In genomic region chr3:142168251-142168862, GRCm38 (mm10) we compare ENCODE assay signal across 8 mouse cellular contexts. TPM values are rescaled to one million over a fixed set of nuclear protein-coding genes. Genes with fewer than 3 reads are reported as not detected.
DNase-seq lines count a peak whose midpoint lies in the region; ATAC-seq lines count a peak whose summit lies in the region.

No protein-coding gene starts in this region.

- WGBS in kidney, embryonic 16.5 days, result 7% methylated on average over 9 of the region's 9 CpGs
- 11% methylated on average over 9 of the region's 9 CpGs for WGBS in hindbrain, embryonic 16.5 days
- 7% methylated on average over 9 of the region's 9 CpGs for WGBS in midbrain, embryonic 16.5 days

- peak overlapping the region; percentile 81 for H3K9ac ChIP-seq in kidney, embryonic 16.5 days (replicated peaks; ENCODE audit: low read length)
- H3K9ac ChIP-seq in hindbrain, embryonic 16.5 days (ENCODE audit: low read depth, low read length), result peak overlapping the region; percentile 75
- H3K9ac ChIP-seq in midbrain, embryonic 16.5 days (ENCODE audit: low read depth, low read length), result peak overlapping the region; percentile 72

- peak overlapping the region; percentile 92 for H3K4me2 ChIP-seq in kidney, embryonic 16.5 days (replicated peaks; ENCODE audit: low read depth, low read length)
- peak overlapping the region; percentile 99 for H3K4me2 ChIP-seq in hindbrain, embryonic 16.5 days (ENCODE audit: low read length)
- peak overlapping the region; percentile 99 for H3K4me2 ChIP-seq in midbrain, embryonic 16.5 days (ENCODE audit: low read length)

- ATAC-seq in kidney, embryonic 16.5 days (ENCODE audit: low FRiP score, low TSS enrichment), result peak; percentile 41
- peak; percentile 19 for ATAC-seq in hindbrain, embryonic 16.5 days
- ATAC-seq in midbrain, embryonic 16.5 days, result 0 out of 2 replicates have a peak, but pooled peaks have one; percentile 9

- H3K27me3 ChIP-seq in kidney, embryonic 16.5 days (ENCODE audit: insufficient read depth, low read length), result peaks cover 8% of the 10 kb centered on the region
- H3K27me3 ChIP-seq in hindbrain, embryonic 16.5 days (replicated peaks; ENCODE audit: control insufficient read depth, insufficient read depth, low read length), result peaks cover 4% of the 10 kb centered on the region
- no peaks in the 10 kb centered on the region; the same call in 1 of the 2 replicates for H3K27me3 ChIP-seq in midbrain, embryonic 16.5 days (ENCODE audit: control insufficient read depth, insufficient read depth, low read depth, low read length)

- peaks cover 16% of the 10 kb centered on the region for H3K4me1 ChIP-seq in kidney, embryonic 16.5 days (ENCODE audit: insufficient read depth, low read length)
- H3K4me1 ChIP-seq in hindbrain, embryonic 16.5 days (ENCODE audit: control insufficient read depth, insufficient read depth, low read depth, low read length), result peaks cover 4% of the 10 kb centered on the region
- peaks cover 9% of the 10 kb centered on the region for H3K4me1 ChIP-seq in midbrain, embryonic 16.5 days (ENCODE audit: control insufficient read depth, insufficient read depth, low read length)

- H3K27ac ChIP-seq in kidney, embryonic 16.5 days (ENCODE audit: low read length), result peak overlapping the region; percentile 73
- peak overlapping the region; percentile 39; the same call in 1 of the 2 replicates for H3K27ac ChIP-seq in hindbrain, embryonic 16.5 days (ENCODE audit: low read depth, low read length)
- no peak overlapping the region for H3K27ac ChIP-seq in midbrain, embryonic 16.5 days (ENCODE audit: low read length)

- no peak for DNase-seq in kidney, postnatal 10 days
- DNase-seq in embryo, embryonic 11 days, result peak; percentile 40
- DNase-seq in cerebellum, adult 11-12 months, result no peak
- no peak for DNase-seq in urinary bladder, postnatal 14 days (ENCODE audit: low spot score)
- DNase-seq in spleen, postnatal 10 days (ENCODE audit: low spot score in 2 of 2), result no peak

- H3K4me3 ChIP-seq in kidney, embryonic 16.5 days (ENCODE audit: low read length), result peak overlapping the region; percentile 74
- peak overlapping the region; percentile 77 for H3K4me3 ChIP-seq in hindbrain, embryonic 16.5 days (ENCODE audit: low read length)
- peak overlapping the region; percentile 69 for H3K4me3 ChIP-seq in midbrain, embryonic 16.5 days (ENCODE audit: low read depth, low read length)

- H3K9me3 ChIP-seq in kidney, embryonic 16.5 days (ENCODE audit: low read length), result no peaks in the 10 kb centered on the region
- H3K9me3 ChIP-seq in hindbrain, embryonic 16.5 days (ENCODE audit: control insufficient read depth, low read length), result no peaks in the 10 kb centered on the region
- no peaks in the 10 kb centered on the region for H3K9me3 ChIP-seq in midbrain, embryonic 16.5 days (replicated peaks; ENCODE audit: control insufficient read depth, low read length, poor library complexity, severe bottlenecking)

- no peaks in the 10 kb centered on the region for H3K36me3 ChIP-seq in kidney, embryonic 16.5 days (ENCODE audit: insufficient read depth, low read length)
- no peaks in the 10 kb centered on the region for H3K36me3 ChIP-seq in hindbrain, embryonic 16.5 days (ENCODE audit: control insufficient read depth, insufficient read depth, low read length)
- no peaks in the 10 kb centered on the region for H3K36me3 ChIP-seq in midbrain, embryonic 16.5 days (ENCODE audit: control insufficient read depth, insufficient read depth, low read length)

RNA-seq across cellular contexts. Expression of gene Bmpr1b, which starts 0.9 kb away (rescaled TPM):
- polyA plus RNA-seq in kidney, embryonic 16.5 days (2015; fragmentation: Nextera tagmentation; extraction: Ambion mirVana), result 8.8 and 10.0 TPM in 2 replicates
- polyA plus RNA-seq in hindbrain, embryonic 16.5 days (2015; fragmentation: Nextera tagmentation; extraction: Ambion mirVana), result 4.5 and 4.8 TPM in 2 replicates
- 2.1 and 3.6 TPM in 2 replicates for polyA plus RNA-seq in midbrain, embryonic 16.5 days (2015; fragmentation: Nextera tagmentation; extraction: Ambion mirVana)
